Mouse (Mus musculus) CH12F3 (cell line): ENCODE measurements at regions not wholly inside any gene's neighbourhood (a gene's known extent, or its start where the extent isn't known, plus 50 kb on each side); places are given as distances from the start of the nearest gene placed in this dataset.

Experiments
- in situ Hi-C: fragments of 300-500 bp; cut with MboI; formaldehyde crosslinking; loops from 2 replicates; pipeline ENCODE4 v1.14.3; 2020; ENCODE audit warnings: low sequenced_read_pairs

DNA sequence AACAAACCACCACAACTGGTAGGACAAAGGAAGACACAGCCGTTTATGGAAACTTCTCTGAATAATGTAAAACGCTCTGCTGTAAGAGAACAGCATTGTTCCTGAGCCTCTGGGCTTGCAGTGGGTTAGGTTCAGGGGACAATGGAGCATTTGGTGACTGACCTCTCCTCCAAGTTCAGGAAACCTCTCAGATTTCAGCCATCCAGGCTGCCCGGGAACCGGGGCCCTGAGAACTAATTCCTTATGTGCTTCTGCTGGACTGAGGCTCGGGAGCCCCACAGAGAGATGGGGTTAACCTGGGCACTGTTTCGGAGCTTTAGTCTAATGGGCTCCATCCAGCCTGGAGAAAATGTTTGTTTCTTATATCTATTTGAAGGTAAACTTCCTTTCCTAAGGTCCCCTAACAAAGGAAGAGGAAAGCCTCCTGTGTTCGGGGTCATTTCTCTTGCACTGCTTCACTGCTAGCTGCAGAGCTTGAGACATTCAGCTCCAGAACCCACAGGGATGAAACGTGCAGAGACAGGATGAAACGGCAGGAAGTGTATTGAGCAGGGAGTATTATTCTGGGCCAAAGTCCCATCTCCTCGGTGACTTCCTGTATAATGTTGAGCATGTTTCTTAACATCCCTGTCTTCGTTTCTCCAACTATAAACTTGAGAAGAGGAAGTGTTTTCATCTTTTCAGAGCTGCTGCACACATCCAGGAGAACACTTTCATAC is 220.5 kb downstream of the Plpp3 start:
- in situ Hi-C loops, result no loop called here

DNA sequence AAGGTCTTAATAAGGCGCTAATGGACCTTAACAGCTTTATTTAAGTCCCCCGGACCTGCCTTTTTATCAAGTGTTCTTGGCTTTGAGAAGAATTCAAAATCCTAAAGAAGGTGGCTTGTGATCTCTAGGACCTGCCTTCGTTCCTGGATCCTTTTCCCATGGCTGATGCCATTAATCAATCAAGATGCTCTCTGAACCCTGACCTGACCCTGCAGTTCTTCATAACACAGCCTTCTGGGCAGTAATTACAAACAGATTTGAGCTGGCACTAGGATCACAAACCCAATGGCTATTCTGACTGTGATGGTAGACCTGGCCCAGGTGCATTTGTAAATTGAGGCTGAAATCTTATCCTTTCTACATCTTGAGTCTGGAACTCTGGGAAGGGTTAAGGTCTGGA is 227.7 kb downstream of the Plpp3 start:
- in situ Hi-C loops, result no loop called here

DNA sequence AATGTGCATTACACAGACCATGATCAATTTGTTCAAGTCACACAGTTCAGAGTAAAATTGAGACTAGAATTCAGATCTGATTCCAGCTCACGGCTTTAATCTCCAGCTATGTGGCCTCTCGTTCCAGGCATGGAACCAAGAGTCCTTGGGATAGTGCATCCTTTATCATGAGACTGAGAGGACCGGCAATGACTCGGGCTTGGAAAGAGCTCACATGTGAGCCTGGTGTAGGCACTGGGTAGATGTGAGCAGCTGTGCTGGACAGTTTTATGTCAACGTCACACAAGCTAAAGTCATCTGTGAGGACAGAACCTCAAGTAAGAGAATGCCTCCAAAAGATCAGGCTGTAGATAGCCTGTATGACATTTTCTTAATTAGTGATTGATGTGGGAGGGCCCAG is 228.3 kb downstream of the Plpp3 start:
- in situ Hi-C loops, result no loop called here

DNA sequence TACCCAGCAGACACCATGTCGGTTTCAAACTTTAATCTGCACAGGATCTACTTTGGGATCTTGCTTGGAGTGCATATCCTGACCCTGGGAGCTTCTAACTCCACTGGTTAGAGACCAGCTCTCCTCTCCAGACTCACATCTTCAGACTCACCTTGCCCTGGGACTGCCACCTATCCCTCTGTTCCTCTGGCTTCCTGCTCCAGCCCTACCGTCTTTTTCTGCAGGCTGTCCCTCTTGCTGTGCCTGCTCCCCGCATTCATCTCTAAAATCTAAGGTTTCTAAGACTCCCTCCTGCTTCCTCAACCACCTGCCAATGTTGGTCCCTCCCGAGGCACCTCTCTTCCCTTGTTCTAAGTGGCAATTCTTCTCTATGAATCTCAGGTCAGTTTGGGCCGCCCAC is 233.2 kb downstream of the Plpp3 start:
- in situ Hi-C loops, result no loop called here

DNA sequence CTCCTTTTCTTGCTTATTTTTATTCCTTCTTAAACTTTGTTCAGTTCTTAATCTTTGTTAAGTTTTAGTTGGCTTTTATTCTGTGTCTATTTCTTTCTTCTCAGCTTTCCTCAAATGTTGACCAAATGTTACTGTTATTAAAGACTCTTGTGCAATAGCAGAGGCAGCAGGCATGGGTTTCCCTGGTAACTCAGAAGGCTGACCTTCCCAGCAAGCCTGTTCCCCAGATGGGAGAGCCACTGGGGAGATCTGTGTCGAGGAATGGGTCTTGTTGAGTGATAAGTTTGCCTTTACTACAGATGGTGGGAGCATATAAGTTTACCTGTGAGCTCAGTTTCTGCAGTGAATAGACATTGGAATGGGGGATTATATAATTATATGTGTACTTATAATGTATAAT is 237.2 kb downstream of the Plpp3 start:
- in situ Hi-C loops, result no loop called here

DNA sequence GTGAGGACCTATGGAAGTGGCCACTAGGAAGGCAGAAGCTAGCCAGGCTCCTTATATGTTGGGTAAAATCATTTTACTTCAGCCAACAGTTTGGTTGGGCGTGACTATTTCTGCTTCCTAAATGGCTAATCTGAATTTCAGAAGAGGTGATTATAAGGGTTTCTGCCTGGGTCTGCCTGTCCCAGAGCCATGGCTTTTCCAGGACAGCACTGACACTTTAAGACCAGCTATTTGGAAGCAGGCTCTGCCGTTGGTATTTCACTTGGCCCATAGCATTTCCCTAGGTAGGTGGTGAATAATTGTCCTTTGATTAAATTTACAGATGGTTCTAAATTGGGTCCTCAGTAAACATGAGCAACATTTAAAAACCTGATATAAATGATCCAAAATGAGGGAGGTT is 240.3 kb downstream of the Plpp3 start:
- in situ Hi-C loops, result no loop called here

DNA sequence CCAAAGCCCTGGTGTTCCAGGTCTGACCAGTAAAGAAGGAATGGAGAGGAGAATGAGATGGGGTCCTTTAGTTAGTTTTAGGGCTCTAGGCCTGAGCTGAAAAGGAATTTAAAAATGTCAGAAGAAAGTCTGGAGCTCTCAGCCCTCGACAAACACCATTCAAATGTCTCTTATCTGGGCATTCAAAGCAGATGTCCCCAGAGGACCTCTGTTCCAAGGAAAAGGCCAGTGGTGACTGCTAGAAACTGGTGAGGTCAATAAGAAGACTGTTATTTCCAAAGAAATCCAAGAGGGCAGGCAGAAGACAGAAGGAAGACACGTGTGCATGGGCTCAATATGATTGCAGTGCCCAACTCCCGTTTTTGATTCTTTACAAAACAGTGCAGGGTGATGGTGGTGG is 244.9 kb downstream of the Plpp3 start:
- in situ Hi-C loops, result no loop called here

DNA sequence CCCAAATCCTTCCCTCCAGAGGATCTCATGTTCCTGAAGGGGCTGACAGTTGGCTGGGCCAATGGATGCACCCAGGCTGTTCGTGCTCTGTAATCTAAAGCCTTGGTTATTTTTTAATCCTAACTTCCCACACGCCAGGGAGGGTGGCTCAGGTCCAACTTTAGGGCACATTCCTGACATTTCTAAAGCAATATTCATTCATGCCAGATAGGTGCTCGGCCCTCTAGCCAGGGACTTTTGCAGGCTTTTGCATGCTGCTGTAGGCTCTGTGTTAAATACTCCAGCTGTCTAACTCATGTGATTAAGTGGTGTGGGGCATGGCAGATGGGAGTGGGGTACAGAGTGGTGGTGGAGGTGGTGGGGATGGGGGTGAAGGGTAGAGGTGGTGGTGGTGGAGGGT is 246.0 kb downstream of the Plpp3 start:
- in situ Hi-C loops, result no loop called here

DNA sequence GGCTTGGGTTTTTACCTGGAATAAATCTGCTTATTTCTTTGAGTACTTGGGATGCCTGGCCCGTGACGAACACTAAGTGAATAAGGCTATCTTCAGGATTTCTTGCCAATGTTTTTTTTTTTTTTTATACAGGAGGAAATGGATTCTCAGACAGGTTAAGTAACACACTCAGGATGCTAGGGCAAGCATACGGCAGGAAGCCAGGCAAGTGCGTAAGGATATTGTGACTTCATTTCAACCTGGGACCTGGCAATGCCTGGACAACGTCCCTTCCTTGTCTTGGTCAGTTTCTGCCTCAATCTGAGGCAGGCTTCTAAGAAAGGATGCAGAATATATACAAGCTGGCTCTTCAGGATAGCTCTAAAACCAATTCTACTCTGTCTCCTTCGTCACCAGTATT is 246.5 kb downstream of the Plpp3 start:
- in situ Hi-C loops, result no loop called here

DNA sequence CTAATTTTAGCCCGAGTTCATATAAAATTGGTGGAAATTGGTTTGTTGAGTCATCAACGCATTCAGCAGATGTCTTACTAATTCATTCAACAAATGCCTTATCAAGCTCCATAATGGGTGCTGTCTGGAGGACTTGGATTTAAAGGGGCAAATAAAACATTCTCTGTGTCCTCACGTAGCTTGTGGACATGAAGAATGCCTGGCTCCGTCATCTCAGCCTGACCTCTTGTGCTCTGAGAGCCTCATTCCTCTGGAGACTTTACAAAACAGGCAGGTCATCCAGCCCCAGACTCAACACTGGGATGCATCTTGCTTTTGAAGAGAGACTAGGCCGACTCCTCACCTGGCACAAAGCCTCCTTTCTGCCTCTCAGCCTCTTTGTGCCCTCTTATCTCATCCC is 248.6 kb downstream of the Plpp3 start:
- in situ Hi-C loops, result no loop called here

DNA sequence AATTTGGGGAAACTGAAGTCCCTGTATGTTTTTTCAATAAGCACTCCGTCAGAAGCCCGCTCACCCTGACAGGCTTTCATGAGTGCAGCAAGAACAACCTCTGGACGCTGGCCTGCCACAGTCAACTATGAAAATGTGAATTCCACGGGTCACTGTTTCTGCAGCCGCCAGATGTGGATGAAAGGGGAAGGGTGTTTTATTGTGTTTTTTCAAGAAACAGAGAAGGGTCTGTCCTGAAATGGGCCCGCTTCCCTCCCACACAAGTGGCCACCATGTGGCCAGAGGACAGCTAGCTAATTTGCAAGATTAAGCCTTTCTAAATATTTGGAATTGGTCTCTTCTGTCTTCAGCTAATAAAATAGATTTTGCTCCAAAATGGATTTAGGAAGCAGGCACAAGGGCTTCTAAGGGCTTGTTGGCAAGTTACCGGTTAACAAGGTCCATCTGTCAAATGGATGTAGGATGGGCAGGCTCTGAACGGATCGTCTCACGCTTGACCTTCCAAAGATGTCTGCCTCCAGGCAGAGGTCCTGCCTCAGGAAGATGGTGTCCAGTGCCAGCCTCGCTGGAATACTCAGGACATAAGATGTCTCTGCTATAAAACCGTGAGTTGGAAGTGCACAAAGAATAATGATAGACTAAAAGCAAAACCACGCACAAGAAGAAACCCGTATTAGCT is 249.8 kb downstream of the Plpp3 start:
- in situ Hi-C loops, result no loop called here

DNA sequence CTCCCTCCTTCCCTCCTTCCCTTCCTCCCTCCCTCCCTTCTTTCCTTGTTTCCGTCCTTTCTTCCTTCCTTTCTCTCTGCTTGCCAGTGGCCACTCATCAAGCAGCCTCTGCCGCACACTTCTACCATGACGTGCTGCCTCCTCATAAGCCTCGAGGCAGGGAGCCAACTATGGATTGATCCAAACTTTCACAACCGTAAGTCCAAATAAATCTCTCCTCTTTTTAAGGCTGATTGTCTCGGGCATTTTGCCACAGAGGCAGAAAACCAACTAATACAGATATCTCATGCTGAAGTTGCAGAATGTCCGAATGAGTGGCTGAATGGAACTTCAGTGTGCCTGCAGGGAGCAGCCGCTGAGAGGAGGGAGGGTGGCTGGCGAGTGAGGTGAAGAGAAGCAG is 251.7 kb downstream of the Plpp3 start:
- in situ Hi-C loops, result no loop called here

DNA sequence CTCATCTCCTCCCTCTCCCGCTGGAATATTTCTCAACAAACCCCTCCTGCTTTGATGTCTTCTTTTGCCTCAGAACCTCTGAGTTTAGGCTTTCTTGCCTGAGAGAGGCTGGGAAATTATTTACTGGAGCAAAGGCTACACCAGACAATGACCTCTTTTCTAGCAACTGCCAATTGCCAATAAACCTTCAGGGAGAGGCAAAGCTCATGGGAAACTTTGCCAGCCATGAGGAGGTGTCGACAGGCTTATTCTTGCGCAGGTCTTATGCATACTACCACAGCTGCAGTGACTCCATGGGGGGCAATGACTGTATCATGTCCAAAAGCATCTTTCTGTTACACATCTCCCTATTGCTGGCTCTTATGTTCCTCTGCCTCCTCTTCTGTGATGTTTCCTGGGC is 260.0 kb downstream of the Plpp3 start:
- in situ Hi-C loops, result no loop called here

DNA sequence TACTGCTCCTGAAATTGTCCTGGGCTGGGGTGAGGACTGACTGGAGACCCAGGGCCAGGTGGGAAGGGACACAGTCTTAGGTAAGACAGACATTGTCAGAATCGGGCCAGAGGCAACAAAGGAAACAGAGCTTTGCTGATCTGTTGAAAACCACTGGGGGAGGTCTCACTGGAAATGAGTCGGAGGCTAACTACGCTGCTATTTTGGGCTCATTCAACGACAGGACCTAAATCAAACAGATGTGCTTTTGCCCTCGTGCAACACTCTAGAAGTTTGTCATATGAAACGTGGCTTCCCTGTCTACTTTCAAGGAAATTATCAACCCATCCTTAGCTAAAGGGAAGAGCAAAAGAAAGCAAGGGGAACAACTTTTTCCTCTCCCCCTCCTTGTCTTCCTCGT is 265.3 kb downstream of the Plpp3 start:
- in situ Hi-C loops, result no loop called here

DNA sequence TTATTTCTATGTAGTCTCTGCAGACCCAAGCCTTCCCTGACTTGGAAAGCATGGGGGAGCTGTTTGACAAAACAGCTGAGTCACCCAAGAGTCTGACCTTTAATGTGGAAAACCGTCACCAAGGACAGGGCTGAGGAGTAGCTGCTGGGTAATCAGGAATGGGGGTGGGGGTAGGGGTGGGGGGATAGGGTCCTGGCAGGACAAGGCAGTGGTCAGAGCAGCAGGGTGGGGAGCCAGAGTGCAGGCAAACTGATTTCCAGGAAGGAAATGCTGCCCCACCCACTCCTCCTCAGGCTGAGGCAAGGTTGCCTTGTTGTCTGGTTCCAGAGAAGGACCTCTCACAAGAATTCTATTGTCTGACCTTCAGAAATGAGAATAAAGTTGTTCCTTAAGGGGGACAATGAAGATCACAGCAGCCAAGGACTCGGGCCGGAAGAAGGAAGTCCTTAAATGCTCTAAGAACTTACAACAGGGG is 266.6 kb downstream of the Plpp3 start:
- in situ Hi-C loops, result no loop called here

DNA sequence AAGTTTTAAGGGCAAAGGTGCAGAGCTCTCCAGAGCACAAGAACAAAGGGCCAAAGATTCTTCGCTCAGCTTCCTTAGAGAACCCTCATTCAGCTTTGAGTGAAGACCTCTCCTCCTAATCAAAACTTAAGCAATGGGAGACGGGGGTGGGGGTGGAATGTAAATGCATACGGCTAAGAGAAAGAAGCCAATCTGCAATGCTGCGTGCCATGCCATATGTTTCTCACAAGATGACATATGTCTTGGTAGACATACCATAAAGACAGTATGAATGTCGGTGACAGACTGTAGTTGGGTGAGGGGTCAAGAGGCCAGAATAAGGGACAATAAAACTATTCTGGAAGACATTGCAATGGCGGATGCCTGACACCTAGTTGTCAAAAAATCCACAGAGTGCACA is 267.9 kb downstream of the Plpp3 start:
- in situ Hi-C loops, result no loop called here

DNA sequence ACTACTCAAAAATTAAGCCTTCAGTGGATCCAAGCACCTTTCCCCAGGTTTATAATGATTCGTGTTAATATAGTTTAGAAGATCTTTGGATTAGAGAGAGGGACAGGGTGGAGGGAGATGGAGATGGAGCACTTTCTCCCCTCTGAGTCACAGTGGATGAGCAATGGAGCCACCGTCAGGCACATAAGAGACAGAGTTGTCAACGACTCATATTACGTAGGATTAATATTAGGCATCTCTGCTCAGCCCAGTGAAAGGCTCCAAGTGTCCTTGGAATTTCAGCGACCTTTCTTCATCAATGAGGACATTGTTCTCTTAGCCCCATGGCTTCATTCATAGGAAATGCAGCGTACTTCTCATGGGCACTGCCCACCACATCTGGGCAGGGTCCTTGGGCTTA is 270.4 kb downstream of the Plpp3 start:
- in situ Hi-C loops, result no loop called here

DNA sequence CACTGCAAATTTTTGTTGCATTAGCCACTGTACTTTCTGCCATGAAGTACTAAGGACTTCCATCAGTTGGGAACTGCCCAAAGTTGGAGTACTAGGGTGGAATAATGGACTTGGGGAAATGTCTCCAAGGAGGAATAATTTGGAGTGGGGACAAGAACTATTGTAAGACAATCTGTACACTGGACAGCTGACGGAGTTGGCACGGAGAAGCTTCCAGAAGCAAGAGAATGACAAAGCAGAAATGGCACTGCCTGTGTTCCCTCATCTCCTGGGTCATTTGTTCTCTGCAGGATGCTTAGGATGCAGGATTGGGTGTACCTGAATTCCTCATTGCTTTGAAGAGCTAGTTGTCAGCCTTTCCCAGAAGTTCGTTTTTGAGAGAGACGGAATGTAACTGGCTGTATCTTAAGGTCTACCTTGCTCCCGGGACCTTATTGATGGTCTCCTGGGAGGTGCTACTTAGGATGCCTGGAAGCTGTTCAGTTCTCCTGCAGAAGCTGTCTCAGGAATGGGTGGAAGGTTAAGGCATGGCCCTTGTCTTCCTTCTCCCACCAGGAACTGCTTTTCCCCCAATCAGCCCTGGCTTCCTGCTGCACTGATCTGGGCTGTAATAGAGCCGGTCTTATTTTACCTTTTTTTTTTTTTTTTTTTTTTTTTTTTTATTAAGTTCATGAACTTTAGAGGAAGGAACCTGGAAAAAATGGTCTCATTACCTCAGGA is 272.4 kb downstream of the Plpp3 start:
- in situ Hi-C loops, result no loop called here

DNA sequence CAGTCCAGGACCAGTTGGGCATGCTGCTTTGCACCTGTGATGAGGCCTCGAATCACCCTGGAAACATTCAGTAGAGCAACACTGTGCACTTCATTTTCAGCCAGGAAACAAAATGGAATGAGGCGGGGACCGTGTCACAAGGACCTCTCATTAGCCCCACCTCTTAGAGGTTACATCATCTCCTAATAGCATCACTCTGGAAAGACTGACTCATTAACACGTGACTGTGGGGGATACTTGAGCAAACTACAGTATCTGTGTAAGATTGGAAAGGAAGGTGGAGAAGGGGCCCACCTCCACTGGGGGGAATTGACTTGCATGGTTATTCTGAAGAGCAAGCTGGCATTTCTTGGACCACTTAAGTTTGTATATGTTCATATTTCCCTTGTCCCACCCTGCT is 275.3 kb downstream of the Plpp3 start:
- in situ Hi-C loops, result no loop called here

DNA sequence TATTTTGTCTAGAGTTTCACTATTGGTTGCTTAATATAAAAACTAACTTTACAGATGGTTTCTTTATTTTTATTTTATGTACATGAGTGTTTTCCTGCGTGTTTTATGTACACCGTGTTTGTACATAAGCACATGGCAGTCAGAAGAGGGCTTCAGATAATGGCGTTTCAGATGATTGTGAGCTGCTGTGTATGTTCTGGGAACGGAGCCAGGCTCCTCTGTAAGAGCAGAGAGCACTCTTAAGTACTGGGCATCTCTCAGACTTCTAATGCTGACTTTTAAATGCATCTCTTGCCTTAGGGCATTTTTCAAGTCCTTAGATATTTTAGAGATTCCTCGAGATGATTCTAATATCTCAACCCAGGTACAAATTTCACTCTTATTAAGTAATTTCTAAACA is 280.0 kb downstream of the Plpp3 start:
- in situ Hi-C loops, result no loop called here

DNA sequence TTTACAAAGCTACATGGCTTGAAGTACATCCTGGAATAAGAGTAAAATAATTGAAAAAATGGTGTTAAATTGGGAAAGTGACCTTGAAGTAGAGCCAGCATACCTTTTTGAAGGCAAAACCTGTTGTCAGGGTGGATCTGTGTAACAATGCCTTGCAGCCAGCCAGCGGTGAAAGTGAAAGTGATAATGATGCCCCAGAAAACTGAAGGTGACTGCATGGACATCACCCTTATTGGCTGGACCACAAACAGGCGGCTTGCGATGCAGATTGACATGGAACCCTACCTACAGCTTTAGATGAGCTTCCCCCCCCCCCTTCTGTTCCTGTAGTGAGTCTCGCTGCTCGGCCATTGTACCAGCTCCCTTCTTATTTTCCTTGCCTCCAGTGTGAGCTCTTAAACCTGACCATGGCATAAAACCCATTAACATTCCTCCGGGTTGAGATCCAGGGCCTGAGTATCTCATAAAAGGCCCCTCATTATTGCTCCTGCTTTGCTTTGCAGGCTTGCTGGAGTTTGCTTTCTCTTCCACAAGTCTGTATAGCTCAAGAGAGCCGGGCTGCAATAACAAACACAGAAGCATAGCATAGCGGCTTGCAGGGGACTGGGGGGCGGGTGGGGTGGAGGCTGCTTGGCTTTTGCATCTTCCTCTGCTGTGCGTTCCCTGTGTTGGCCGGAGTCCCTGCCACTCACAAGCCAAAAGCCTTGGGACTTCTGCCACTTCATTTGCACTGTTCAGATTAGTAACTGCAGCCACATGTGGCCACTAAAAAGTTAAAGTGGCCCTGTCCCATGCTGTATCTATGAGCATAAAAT is 292.1 kb downstream of the Plpp3 start:
- in situ Hi-C loops, result no loop called here
